Mouse (Mus musculus) liver, embryonic 14.5 days (tissue): ENCODE measurements at regions not wholly inside any gene's neighbourhood (a gene's known extent, or its start where the extent isn't known, plus 50 kb on each side); places are given as distances from the start of the nearest gene placed in this dataset.

ENCODE experiments used
- CTCF ChIP-seq: IDR thresholded peaks from 2 replicates; pipeline ENCODE4 v1.5.1; 2016; ENCODE audit warnings: antibody characterized with exemption, low read depth, control low read depth
- EP300 ChIP-seq: IDR thresholded peaks from 2 replicates; pipeline ENCODE4 v1.6.1; 2016; ENCODE audit warnings: antibody characterized with exemption, low read depth

GRCm38 (mm10) chr7:117771836-117772235, 344.2 kb downstream of the Rps15a start:
- TF ChIP-seq CTCF, result no peak
- TF ChIP-seq EP300, result no peak
